Mouse (Mus musculus): ENCODE data around the gene Kcna7. TPM values are rescaled to one million over a fixed set of nuclear protein-coding genes. Genes with fewer than 3 reads are reported as not detected.
A peak's percentile ranks its signal among the peaks of the same experiment; 100 is the strongest.

The Kcna7 gene
- polyA plus RNA-seq, 1 experiment from 2014 or later: not detected

GRCm38 (mm10) chr7:45403532-45404261 is 1.8 kb upstream of the Kcna7 start:
- no peaks in the 10 kb centered on the region for H3K36me3 ChIP-seq
- no peak overlapping the region for H3K4me3 ChIP-seq
- WGBS: 44% methylated on average over 6 of the region's 6 CpGs
- peak; percentile 71 for DNase-seq (ENCODE audit: low spot score)
- H3K4me1 ChIP-seq (replicated peaks): peaks cover 17% of the 10 kb centered on the region
- H3K9me3 ChIP-seq: no peaks in the 10 kb centered on the region
- peaks cover 39% of the 10 kb centered on the region for H3K27me3 ChIP-seq (ENCODE audit: insufficient read depth, poor library complexity, severe bottlenecking)
- H3K27ac ChIP-seq: no peak overlapping the region

DNA sequence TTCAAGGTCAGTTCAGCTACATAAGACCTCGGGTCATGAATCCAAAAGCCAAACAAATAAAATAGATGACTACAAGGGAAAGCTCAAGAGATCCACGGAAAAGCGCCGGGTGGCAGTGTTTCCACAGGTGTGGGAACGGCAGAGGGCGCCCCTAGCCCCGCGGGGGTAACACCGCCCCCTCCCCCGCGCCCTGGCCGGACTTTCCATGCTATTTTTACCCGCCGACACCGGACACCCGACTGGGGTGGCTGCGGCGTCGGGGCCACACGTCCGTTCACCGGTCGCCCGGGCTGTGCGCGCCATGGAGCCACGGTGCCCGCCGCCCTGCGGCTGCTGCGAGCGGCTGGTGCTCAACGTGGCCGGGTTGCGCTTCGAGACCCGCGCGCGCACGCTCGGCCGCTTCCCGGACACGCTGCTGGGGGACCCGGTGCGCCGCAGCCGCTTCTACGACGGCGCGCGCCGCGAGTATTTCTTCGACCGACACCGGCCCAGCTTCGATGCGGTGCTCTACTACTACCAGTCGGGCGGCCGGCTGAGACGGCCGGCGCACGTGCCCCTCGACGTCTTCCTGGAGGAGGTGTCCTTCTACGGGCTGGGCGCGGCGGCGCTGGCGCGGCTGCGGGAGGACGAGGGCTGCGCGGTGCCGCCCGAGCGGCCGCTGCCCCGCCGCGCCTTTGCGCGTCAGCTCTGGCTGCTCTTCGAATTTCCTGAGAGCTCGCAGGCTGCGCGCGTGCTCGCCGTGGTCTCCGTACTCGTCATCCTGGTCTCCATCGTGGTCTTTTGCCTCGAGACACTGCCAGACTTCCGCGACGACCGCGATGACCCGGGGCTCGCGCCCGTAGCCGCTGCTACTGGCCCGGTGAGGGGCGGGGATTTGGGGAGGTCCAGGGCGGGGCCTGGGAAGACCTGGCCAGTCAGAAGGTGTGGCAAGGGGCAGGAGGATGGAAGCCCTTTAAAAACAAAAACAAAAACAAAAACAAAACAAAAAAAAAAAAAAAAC is 1.0 kb downstream of the Kcna7 start:
- DNase-seq (ENCODE audit: low spot score): peak; percentile 23
- WGBS: 3% methylated on average over 114 of the region's 114 CpGs
- Histone ChIP-seq H3K27ac (no peak overlapping the region), H3K4me1 (replicated peaks) (peaks cover 17% of the 10 kb centered on the region), H3K9me3 (no peaks in the 10 kb centered on the region), H3K27me3 (ENCODE audit: insufficient read depth, poor library complexity, severe bottlenecking) (peaks cover 67% of the 10 kb centered on the region), H3K4me3 (peak overlapping the region; percentile 45), H3K36me3 (no peaks in the 10 kb centered on the region)

DNA sequence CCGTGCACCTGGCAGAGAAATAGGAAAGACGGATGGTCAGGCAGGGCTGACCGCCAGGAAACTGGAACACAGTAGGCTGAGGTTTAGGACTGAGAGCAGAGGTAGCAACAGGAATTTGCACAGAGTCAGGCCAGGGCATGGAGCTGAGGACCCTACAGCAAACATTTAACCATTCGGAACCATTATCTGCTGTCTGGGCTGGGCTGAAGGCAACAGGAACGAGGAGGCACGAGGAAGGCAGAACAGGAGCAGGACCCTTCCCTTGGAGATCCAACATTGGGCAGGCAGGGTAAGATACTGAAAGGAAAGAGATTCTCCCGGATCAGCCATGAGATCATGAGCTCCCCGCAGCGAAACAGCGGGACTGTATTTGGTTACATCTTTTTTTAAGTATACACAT is 2.4 kb downstream of the Kcna7 start:
- 84% methylated on average over 10 of the region's 10 CpGs for WGBS
- H3K4me1 ChIP-seq (replicated peaks): peaks cover 17% of the 10 kb centered on the region
- H3K36me3 ChIP-seq: no peaks in the 10 kb centered on the region
- H3K4me3 ChIP-seq: no peak overlapping the region
- no peaks in the 10 kb centered on the region for H3K9me3 ChIP-seq
- no peak overlapping the region for H3K27ac ChIP-seq
- no peak for DNase-seq (ENCODE audit: low spot score)
- H3K27me3 ChIP-seq (ENCODE audit: insufficient read depth, poor library complexity, severe bottlenecking): peaks cover 81% of the 10 kb centered on the region

GRCm38 (mm10) chr7:45408351-45408750 is 2.9 kb downstream of the Kcna7 start:
- H3K9me3 ChIP-seq: no peaks in the 10 kb centered on the region
- H3K36me3 ChIP-seq: no peaks in the 10 kb centered on the region
- no peak overlapping the region for H3K27ac ChIP-seq
- 78% methylated on average over 7 of the region's 7 CpGs for WGBS
- H3K4me3 ChIP-seq: no peak overlapping the region
- DNase-seq (ENCODE audit: low spot score): no peak
- peaks cover 21% of the 10 kb centered on the region for H3K4me1 ChIP-seq (replicated peaks)
- H3K27me3 ChIP-seq (ENCODE audit: insufficient read depth, poor library complexity, severe bottlenecking): peaks cover 86% of the 10 kb centered on the region

DNA sequence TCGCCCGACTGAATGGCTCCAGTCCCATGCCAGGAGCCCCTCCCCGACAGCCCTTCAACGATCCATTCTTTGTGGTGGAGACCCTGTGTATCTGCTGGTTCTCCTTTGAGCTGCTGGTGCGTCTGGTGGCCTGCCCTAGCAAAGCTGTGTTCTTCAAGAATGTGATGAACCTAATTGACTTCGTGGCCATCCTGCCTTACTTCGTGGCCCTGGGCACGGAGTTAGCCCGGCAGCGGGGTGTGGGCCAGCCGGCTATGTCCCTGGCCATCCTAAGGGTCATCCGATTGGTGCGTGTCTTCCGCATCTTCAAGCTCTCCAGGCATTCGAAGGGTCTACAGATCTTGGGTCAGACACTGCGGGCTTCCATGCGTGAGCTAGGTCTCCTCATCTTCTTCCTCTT is 3.5 kb downstream of the Kcna7 start:
- peaks cover 27% of the 10 kb centered on the region for H3K4me1 ChIP-seq (replicated peaks)
- H3K9me3 ChIP-seq: no peaks in the 10 kb centered on the region
- no peak overlapping the region for H3K4me3 ChIP-seq
- 88% methylated on average over 17 of the region's 17 CpGs for WGBS
- no peaks in the 10 kb centered on the region for H3K36me3 ChIP-seq
- no peak overlapping the region for H3K27ac ChIP-seq
- H3K27me3 ChIP-seq (ENCODE audit: insufficient read depth, poor library complexity, severe bottlenecking): peaks cover 92% of the 10 kb centered on the region
- no peak for DNase-seq (ENCODE audit: low spot score)

DNA sequence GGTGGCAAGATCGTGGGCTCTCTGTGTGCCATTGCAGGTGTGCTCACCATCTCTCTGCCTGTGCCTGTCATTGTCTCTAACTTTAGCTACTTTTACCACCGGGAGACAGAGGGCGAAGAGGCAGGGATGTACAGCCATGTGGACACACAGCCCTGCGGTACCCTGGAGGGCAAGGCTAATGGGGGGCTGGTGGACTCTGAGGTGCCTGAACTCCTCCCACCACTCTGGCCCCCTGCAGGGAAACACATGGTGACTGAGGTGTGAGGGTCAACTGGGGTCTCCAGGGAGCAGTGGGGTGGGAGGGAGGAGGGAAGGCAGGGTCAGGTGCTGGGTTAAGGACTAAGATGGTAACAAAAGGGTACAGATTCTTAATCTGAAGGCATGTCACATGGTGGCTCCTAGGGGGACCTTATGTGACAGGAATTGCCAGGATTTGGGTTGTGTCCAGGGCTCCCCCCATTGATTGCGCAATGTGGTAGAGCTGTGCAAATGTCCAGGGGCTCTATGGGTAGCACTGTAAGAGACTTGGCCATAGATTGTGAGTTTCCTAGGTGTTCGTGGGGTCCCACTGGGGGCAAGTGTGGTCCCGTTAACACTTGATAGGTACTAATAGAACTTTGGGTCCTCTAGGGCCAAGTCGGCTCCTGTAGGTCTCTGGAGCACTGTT is 4.2 kb downstream of the Kcna7 start:
- Histone ChIP-seq H3K9me3 (no peaks in the 10 kb centered on the region), H3K27me3 (ENCODE audit: insufficient read depth, poor library complexity, severe bottlenecking) (peaks cover 99% of the 10 kb centered on the region), H3K4me1 (replicated peaks) (peaks cover 32% of the 10 kb centered on the region), H3K36me3 (no peaks in the 10 kb centered on the region), H3K27ac (no peak overlapping the region), H3K4me3 (no peak overlapping the region)
- WGBS: 88% methylated on average over 8 of the region's 8 CpGs
- DNase-seq (ENCODE audit: low spot score): no peak

DNA sequence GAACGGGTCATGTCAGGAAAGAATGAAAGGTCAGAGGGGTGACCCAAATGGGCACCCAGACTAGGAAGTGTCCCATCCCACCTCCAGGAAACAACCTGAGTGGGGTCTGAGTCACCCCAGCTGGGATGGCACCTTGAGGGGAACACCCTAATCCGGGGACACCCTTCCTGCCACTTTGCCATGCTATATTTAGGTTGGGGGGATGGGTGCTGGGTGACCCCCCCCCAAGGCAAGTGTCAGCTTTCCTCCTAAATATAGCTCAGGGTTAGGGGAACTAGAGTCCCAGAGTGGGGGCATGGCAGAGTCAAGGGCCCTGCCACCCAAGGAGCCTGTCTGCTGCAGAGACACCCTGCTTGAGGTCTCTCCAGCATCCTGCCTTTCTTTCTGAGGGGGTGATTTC is 7.0 kb downstream of the Kcna7 start:
- no peak for DNase-seq (ENCODE audit: low spot score)
- no peaks in the 10 kb centered on the region for H3K9me3 ChIP-seq
- no peak overlapping the region for H3K27ac ChIP-seq
- peaks cover 100% of the 10 kb centered on the region for H3K27me3 ChIP-seq (ENCODE audit: insufficient read depth, poor library complexity, severe bottlenecking)
- H3K4me3 ChIP-seq: no peak overlapping the region
- WGBS: 80% methylated on average over 2 of the region's 2 CpGs
- no peaks in the 10 kb centered on the region for H3K36me3 ChIP-seq
- H3K4me1 ChIP-seq (replicated peaks): peaks cover 23% of the 10 kb centered on the region

GRCm38 (mm10) chr7:45413113-45413863 is 7.8 kb downstream of the Kcna7 start, which contains the start of gene Ntf5:
Ntf5 (plus strand) TSS chr7:45413695.
- Histone ChIP-seq H3K9me3 (no peaks in the 10 kb centered on the region), H3K27me3 (ENCODE audit: insufficient read depth, poor library complexity, severe bottlenecking) (peaks cover 100% of the 10 kb centered on the region), H3K4me1 (replicated peaks) (peaks cover 32% of the 10 kb centered on the region), H3K27ac (peak within 1 kb of the TSS; percentile 70; the same call in 1 of the 2 replicates), H3K36me3 (no peaks in the 10 kb centered on the region), H3K4me3 (peak within 1 kb of the TSS; percentile 59)
- peak; percentile 49 for DNase-seq (ENCODE audit: low spot score)
- 3% methylated on average over 45 of the region's 45 CpGs for WGBS

DNA sequence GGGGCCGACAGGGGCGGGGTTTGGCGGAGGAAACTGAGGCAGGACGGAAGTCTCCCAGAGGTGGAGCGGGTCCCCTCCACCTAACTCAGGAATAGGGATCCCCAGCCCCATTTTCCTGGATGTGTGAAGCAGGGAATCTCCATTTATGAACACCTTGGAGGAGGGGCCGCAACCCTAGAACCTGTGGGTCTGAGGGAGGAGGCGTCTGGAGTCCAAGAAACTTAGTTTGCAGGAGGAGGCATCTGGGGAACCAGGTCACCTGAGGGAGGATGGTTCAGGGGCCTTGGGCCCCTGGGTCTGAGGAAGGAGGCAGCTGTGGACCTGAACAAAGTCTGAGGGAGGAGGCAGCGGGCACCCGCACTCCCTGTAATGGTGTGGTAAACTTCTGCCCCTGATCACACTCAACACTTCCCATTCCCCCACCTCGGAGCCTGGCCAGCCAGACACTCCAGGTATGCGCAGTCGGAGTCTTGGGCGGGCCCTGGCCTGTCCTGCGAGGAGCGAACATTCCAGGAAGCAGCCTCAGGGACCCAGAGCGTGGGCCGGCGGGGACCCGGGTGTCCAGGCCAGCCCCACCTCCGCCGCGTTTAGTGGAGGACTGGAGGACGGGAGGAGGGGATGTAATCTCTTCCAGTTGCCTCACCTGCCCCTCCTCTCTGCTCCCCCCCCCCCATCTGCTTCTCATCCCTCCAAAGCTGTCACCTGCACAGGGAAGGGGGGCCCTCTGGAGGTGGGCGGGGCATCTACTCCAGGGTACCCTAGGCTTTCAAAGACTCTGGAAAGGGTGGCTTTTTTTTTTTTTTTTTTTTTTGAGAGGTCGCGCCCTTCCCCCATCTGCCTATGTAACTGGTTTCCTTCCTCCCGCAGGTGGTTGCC is 8.6 kb downstream of the Kcna7 start:
- Histone ChIP-seq H3K27me3 (ENCODE audit: insufficient read depth, poor library complexity, severe bottlenecking) (peaks cover 100% of the 10 kb centered on the region), H3K27ac (peak overlapping the region; percentile 70; the same call in 1 of the 2 replicates), H3K4me1 (replicated peaks) (peaks cover 38% of the 10 kb centered on the region), H3K4me3 (peak overlapping the region; percentile 59), H3K36me3 (no peaks in the 10 kb centered on the region), H3K9me3 (no peaks in the 10 kb centered on the region)
- DNase-seq (ENCODE audit: low spot score): no peak
- WGBS: 1% methylated on average over 27 of the region's 27 CpGs

DNA sequence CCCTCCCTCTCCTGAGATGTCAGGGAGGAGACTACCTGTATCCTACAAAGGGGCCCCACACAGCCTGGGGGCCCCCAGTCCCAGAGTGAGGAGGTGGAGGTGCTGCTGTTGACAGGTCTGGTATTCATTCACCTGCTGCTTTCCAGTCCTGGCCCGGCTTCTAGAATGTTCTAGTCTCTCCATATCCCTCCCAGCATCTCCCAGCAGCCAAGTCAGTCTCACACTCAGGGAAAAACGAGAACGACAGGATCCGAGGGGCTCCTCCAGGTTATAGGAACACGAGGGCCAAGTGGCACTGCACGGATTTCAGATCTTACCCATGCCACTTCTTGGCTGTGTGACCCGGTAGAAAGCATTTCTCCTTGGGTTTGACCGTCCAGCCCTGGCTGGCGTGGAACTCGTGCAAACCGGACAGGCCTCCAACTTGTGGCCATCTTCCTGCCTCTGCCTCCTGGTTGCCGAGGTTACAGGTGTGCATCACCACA is 9.3 kb downstream of the Kcna7 start:
- Histone ChIP-seq H3K9me3 (no peaks in the 10 kb centered on the region), H3K27ac (no peak overlapping the region), H3K27me3 (ENCODE audit: insufficient read depth, poor library complexity, severe bottlenecking) (peaks cover 100% of the 10 kb centered on the region), H3K36me3 (no peaks in the 10 kb centered on the region), H3K4me3 (no peak overlapping the region), H3K4me1 (replicated peaks) (peaks cover 38% of the 10 kb centered on the region)
- 45% methylated on average over 12 of the region's 12 CpGs for WGBS
- DNase-seq (ENCODE audit: low spot score): no peak

DNA sequence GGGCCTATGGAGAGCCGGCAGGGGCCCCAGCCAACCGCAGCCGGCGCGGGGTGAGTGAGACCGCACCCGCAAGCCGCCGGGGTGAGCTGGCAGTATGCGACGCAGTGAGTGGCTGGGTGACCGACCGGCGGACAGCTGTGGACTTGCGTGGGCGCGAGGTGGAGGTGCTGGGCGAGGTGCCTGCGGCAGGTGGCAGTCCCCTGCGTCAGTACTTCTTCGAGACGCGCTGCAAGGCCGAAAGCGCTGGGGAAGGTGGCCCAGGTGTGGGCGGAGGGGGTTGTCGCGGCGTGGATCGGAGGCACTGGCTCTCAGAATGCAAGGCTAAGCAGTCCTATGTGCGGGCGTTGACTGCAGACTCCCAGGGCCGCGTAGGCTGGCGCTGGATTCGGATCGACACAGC is 10.2 kb downstream of the Kcna7 start:
- Histone ChIP-seq H3K27ac (no peak overlapping the region), H3K27me3 (ENCODE audit: insufficient read depth, poor library complexity, severe bottlenecking) (peaks cover 100% of the 10 kb centered on the region), H3K36me3 (peaks cover 3% of the 10 kb centered on the region), H3K4me1 (replicated peaks) (peaks cover 43% of the 10 kb centered on the region), H3K4me3 (peak overlapping the region; percentile 30), H3K9me3 (no peaks in the 10 kb centered on the region)
- no peak for DNase-seq (ENCODE audit: low spot score)
- 11% methylated on average over 37 of the region's 37 CpGs for WGBS
